Mouse (Mus musculus) cerebellum, adult 11 months (tissue): Measurements from ENCODE around the gene Rbm48.
A peak's percentile ranks its signal among the peaks of the same experiment; 100 is the strongest.

Source experiments
- DNase-seq: peaks from one replicate; pipeline ENCODE4 v3.0.0; 2022

The Rbm48 gene

GRCm38 (mm10) chr5:3544480-3544769 lies 52.0 kb downstream of the Rbm48 start:
- no peak for DNase-seq

- peak; percentile 94 for DNase-seq
Observed at GRCm38 (mm10) chr5:3543629-3544479, 52.5 kb downstream of the Rbm48 start, which contains the start of gene Fam133b. Gene Fam133b, plus strand, starts transcription at chr5:3543833.

GRCm38 (mm10) chr5:3541871-3542270 lies 54.5 kb downstream of the Rbm48 start:
- DNase-seq: no peak

GRCm38 (mm10) chr5:3538505-3539472 lies 57.6 kb downstream of the Rbm48 start:
- DNase-seq: no peak

- no peak for DNase-seq
Observed at GRCm38 (mm10) chr5:3536592-3537212, 59.7 kb downstream of the Rbm48 start.
